Mouse (Mus musculus): Measurements from ENCODE around the gene Selenow.

Selenow gene

GRCm38 (mm10) chr7:15901366-15902048 is 20.7 kb downstream of the Selenow start:
- no peak for DNase-seq

GRCm38 (mm10) chr7:15894251-15894650 is 28.0 kb downstream of the Selenow start:
- no peak for DNase-seq

- no peak for DNase-seq
Observed at GRCm38 (mm10) chr7:15884127-15884526, 38.1 kb downstream of the Selenow start.

GRCm38 (mm10) chr7:15882317-15882716 is 39.9 kb downstream of the Selenow start, which contains the start of gene Crxos:
Gene Crxos (plus strand): TSS chr7:15882617.
- no peak for DNase-seq

GRCm38 (mm10) chr7:15881831-15882230 is 40.4 kb downstream of the Selenow start:
- no peak for DNase-seq

- no peak for DNase-seq
Observed at GRCm38 (mm10) chr7:15881388-15881787, 40.8 kb downstream of the Selenow start.

GRCm38 (mm10) chr7:15879756-15880155 is 42.4 kb downstream of the Selenow start, which contains the start of gene Crx:
Gene Crx (minus strand): TSS chr7:15879968.
- DNase-seq: no peak
